Mouse (Mus musculus) left cerebral cortex, adult 8-10 months (tissue): Measurements from ENCODE around the gene Mtfp1. TPM values are rescaled to one million over a fixed set of nuclear protein-coding genes. Genes with fewer than 3 reads are reported as not detected.

ENCODE experiments used
- DNase-seq, 2 experiments: peaks; one replicate each; pipeline ENCODE4 v3.0.0; 2022; ENCODE audit warnings: low spot score in 2 of 2
- microRNA-seq, 2 experiments: library from miRNA; unstranded; fragments of <30 nt; microRNA quantifications; one replicate each; pipeline ENCODE4 v1.2.0; 2022
- total RNA-seq, 4 experiments: library from RNA; stranded (reverse); gene quantifications; 2 replicates each; pipeline ENCODE4 v1.2.4; 2022

Mtfp1 gene
- total RNA-seq, 4 experiments from 2014 or later, result 67.7 to 84.0 (median 72.4) TPM

DNA sequence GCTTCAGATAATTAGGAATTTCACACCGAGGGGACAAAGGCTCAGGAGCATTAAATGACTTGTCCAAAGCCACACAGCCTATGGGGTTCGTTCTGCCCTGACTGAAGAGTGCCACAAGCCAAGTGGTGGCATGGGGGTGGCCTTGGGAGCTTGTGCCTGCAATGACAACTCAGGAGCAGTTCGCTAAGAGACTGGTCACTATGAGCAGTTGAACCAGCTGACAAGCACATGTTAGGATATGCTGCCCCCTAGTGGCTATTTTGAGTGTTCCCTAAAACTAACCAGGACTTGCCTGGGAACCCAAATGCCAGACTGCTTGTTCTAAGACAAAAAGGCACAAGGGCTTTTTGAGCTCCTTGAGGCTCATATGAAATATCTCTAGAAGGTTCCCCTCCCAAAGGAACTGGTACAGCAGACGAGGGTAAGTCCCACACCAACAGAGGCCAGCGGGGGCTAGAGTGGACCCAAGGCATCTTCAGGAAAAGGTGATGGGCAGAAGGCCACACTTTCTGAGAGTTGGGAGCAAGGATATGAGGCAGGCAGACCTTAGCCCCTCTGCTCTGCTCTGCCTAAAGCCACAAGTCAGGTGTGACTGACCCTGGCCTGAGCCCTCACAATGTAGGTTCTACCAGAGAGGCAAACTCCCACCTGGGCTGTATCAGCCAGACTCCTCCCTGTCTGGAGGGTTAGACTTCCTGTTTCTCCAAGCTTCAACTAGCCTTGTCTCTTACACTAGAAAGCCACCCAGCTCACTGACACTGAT is 11.7 kb downstream of the Mtfp1 start:
- peak in 1 of 2 experiments; percentile 52 for DNase-seq

DNA sequence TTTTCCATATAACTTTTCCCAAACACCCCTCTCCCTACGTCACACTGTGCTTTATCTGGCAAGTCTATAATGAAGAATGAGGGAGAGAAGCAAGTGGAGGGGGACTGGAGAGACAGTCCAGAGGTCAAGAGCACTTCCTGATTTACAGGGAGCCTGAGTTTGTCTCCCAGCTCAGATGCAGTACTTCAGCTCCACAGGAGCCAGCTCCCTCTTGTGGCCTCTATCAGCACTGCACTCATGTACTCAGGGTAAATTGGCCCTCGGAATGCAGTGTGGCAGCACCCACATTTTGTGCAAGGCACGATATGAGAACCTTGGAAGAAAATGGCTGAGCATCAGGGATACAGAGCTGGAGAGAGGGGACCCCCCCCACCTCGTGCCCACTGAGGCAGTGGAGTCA is 15.0 kb downstream of the Mtfp1 start:
- DNase-seq, result peak; percentile 28 to 61

DNA sequence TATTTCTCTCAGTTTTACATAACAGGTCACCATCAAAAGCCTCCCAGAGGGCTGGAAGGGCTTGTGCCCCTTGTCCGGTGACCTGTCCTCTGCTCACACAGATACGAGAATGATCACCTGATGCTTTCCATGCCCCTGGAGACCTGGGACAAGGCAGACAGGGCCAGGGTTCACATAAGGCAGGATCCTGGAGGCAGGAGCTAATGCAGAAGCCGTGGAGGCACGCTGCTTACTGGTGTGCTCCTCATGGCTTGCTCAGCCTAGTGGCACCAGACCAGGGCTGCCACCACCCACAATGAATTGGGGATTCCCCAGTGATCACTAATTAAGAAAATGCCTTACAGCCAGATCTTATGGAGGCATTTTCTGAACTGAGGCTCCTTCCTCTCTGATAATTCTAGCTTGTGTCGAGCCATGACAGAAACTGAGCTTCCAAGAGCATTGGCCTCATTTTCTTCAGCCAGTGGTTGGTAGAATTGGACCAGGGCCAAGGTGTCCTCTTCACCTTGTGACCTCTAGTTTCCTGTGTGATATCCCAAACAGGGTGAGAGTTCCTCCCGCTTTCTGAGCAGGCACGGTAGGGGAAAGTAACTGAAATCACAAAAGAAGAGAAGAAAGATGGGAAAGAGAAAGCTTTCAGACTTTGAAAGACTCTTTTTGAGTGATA is 16.8 kb downstream of the Mtfp1 start:
- no peak for DNase-seq

DNA sequence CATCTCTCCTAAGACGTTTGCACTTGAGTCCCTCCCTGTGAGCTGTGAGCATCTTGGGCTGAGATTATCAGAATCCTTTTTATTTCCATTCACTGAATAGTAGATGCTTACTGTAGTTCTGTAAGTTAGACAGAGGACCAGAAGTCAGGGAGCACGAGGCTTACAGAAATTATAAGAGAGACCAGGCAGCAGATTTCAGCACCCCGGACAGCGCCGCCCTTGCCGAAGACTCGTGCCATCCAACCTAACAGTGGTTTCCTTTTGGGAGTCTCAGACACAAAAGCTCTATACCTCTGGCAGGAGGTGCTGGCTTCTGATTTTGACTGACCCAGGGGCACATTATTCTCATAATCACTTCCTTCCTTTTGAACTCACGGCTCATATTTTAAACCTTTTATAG is 18.6 kb downstream of the Mtfp1 start:
- DNase-seq, result no peak

DNA sequence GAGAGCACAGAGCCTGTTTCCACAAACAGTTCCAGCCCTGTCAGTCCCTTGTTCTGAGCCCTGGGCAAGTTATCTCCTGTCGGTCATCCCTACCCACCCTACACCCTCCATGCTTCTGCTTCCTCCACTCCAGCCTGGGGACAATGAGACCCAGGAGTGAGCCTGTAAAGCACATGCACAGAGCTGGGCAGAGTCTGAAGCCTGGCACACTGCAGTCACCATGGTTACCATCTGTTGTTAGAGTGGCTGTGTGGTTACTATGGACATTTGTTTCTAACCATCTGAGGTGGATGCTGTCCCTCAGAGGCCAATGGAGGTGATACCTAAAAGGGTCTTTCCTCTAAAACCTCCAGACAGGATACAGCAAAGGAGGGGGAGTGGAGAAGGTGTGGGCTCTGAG is 25.6 kb downstream of the Mtfp1 start:
- no peak for DNase-seq

DNA sequence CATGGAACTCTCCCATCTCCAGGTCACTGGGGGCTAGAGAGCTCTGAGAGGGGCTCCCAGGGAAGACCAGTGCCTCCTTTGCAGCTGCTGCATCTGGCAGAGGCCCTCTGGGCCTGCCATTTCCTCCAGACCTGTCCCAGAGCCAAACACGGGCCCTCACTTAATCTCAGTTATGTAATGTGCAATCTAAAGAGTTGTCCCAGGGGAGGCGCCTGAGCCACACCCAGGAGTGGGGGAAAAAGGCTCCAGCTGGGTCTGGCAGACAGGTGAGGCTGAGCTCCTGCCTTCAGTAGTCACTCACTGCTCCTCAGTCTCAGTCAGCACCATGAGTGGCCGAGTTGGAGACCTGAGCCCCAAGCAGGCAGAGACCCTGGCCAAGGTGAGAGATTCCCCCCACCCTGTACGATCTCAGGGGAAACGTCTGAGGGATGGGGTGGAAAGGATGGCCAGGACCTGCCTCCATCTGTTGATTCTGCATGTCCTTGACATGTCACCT is 30.6 kb downstream of the Mtfp1 start, which contains the start of gene Sec14l3:
Gene Sec14l3, plus strand, starts transcription at position 215 of the 496 bp plus-strand sequence.
- no peak for DNase-seq

DNA sequence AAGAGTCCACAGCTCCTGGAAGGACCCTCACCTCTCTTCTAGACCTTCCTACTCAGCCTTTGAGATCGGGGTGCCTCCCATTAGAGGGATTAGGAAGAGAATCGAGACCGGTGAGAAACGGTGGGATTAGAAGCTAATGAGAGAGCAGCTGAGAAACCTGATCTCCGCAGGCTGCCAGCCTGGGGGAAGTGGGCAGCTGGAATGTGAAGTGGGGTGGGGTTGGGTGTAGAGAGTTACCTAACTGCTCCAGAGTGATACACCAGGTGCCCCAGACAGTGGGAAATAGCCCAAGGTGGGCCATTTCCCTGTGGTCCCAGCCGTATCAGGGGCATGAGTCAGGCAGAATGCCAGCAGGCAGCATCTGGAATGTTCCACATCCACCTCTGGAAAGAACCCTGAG is 32.3 kb downstream of the Mtfp1 start:
- no peak for DNase-seq

DNA sequence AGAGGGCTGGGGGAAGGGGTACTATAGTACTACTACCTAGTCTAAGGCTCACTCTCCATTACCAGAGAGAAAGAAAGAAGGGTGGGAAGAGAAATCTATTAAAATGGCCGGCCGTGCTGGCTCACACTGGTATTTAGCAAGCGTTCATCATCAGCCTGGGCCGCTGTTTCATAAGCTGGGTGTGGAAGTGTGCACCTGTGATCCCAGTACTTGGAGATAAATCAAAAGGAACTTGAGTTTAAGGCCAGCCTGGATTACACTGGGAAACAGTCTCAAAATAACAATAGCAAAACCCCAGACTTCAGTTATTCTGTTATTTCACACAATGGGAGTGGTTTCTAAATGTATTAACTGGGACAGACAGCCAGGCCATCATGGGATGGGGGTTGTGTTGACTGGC is 32.7 kb downstream of the Mtfp1 start:
- DNase-seq, result no peak

DNA sequence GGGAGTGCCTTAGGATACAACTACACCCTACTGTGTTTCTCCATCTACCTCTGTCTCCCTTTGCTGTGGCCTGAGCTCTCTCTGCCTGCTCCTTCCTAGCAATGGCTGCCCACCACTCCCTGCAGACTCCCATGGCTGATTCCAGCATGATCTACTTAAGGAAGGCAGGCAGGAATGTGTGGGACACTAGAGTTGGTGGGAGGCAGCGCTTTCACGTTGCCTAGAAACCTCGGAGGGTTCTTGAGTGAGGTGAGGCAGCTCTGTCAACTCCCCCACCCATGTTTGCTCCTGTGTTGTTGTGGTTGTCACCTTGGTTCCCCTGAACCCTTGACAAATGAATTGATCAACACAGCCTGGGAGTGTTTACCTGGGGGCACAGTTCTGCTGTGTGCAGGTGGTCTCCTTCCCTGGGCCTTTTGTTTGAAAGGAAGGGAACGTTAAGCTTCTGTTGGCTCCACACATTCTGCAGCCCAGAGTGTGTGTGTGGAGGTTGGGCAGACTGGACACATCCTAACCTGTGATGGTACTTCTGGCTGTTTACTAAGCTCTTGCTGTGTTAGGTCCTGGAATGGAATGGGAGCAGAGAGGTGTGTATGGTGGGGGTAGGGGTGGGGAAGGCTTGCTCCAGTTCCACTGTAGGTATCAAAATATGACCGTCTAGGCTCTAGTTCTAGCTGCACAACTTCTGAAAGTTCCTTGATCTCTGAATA is 34.2 kb downstream of the Mtfp1 start:
- DNase-seq, result peak in 1 of 2 experiments; percentile 20

DNA sequence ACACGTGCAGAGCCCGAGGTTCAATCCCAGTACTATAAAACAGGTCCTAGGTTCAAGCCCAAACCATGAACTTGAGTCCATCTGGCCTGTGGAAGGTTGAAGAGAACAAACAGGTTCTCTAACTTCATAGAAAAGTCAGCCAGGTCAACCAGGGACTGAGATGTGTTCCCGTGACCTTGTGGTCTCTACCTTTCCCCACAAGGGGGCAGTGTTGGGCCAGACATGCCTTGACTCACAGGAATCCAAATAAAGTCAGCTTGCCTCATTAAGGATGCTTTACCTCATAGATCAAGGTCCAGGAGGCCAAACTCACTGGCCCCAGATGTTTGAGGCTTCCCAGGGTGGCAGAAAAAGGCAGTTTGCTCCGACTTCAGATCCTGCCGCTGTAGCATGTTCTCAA is 41.7 kb downstream of the Mtfp1 start:
- peak; percentile 21 to 55 for DNase-seq

DNA sequence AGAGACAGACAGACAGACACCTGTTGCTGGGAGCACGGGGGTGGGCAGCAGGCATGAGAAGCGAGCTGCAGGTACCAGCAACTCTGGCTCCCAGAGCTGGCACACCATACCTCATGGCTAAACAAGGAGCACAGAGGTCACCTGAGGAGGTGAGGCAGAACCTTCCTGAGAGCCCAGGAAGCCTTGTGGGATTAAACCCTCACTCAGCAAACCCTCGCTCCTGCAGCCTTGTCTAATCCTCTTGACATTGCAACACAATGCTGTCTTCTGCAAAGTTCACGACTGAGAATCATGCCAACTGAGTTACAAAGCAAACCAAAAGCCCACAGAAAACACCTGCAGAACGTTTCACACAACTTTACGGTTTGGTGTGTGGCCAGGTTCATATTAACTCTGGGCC is 46.8 kb downstream of the Mtfp1 start:
- no peak for DNase-seq

DNA sequence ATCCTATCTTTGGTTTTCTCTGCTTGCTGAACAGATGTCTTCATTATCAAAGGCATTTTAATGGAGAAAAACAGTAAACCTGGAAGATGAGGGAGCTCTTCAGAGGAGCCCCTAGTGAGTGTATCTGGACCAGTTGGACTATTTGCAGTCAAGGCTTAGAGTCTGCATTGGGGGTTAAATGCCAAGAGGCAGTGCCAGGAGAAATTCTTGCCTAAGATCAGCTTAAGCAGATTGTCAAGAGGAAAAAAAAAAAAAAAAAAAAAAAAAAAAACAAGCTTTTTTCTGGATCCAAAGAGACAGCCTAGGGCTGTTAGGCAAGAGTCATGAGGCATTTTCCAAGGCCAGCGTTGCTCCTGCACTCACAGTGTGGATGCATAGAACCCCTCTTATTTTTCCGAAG is 47.5 kb downstream of the Mtfp1 start:
- DNase-seq, result no peak

DNA sequence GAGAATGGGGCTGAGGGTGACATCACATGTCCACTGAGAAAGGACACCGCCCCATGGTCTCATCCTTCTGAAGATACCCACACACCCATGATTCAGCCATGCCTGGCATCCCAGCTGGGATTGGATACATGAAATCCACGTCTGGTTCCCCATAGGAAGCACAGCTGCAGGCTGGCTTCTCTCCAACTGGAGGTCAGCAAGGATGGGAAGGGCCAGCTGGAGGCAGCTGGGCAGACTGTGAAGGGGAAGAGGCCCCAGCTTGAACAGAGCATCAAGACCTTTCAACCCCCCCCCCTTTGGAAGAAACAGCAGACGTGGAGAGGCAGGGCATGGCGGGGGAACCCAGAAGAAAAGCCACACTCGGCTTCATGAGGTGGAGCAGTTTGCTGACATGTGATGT is 48.7 kb downstream of the Mtfp1 start:
- DNase-seq, result no peak

DNA sequence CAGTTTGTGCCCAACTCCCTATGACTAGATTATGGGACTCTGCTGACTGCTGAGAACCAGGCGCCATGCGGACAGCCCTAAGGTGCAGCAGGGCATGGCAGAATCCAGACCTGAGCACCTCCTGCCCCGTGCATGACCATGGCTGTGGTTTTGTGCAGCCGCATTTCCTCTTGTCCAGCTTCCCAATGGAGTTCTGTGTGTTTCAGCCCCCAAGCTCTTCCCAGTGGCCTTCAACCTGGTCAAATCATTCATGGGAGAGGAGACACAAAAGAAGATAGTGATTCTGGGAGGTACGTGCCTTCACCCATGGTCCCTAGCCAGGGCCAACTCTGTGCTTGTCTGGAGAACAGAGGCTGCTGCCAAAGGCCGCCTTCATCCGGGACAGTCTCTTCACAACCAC is 52.2 kb downstream of the Mtfp1 start:
- DNase-seq, result no peak

Small RNAs within 50 kb of the gene (microRNA-seq; reads per million reads assigned to microRNA genes)
- 2.7 to 3.3 reads per million in 2 experiments for gene Mir3060

Other genes starting within 250 kb of the Mtfp1 start
- gene Osbp2, start 231.5 kb downstream of the Mtfp1 start, total RNA-seq, result 100 to 1,000 TPM; 105 to 126 (median 115) TPM
- gene 4921536K21Rik, start 200.3 kb downstream of the Mtfp1 start, total RNA-seq, result under 1 TPM; 0.21 to 0.86 (median 0.57) TPM
- gene Dusp18, start 200.2 kb downstream of the Mtfp1 start, total RNA-seq, result 10 to 100 TPM; 17.5 to 19.6 (median 18.1) TPM
- 10 to 100 TPM; 17.3 to 20.6 (median 19.9) TPM for gene Slc35e4, start 180.8 kb downstream of the Mtfp1 start, total RNA-seq
- 10 to 100 TPM; 17.0 to 37.4 (median 23.1) TPM for gene Tcn2, start 163.3 kb downstream of the Mtfp1 start, total RNA-seq
- gene Pes1, start 131.5 kb downstream of the Mtfp1 start, total RNA-seq, result 10 to 100 TPM; 38.5 to 47.9 (median 41.2) TPM
- gene 4930556J24Rik, start 118.7 kb downstream of the Mtfp1 start, total RNA-seq, result not detected
- 10 to 100 TPM; 11.1 to 12.4 (median 12.1) TPM for gene Gal3st1, start 111.8 kb downstream of the Mtfp1 start, total RNA-seq
- 1 to 10 TPM in 1 of 4 experiments, under 1 TPM in 3; 0.23 to 1.0 (median 0.37) TPM for gene Sec14l4, start 64.0 kb downstream of the Mtfp1 start, total RNA-seq
- gene Sec14l3, start 30.6 kb downstream of the Mtfp1 start, total RNA-seq, result 1 to 10 TPM; 1.0 to 1.7 (median 1.4) TPM
- gene Sec14l2, start 28.0 kb upstream of the Mtfp1 start, total RNA-seq, result 10 to 100 TPM; 35.3 to 36.8 (median 36.4) TPM
- 10 to 100 TPM; 24.8 to 35.0 (median 31.1) TPM for gene Rnf215, start 39.8 kb upstream of the Mtfp1 start, total RNA-seq
- gene Ccdc157, start 64.8 kb upstream of the Mtfp1 start, total RNA-seq, result 10 to 100 TPM; 19.3 to 21.1 (median 19.9) TPM
- 10 to 100 TPM; 57.1 to 70.2 (median 61.6) TPM for gene Sf3a1, start 64.9 kb upstream of the Mtfp1 start, total RNA-seq
- gene Tbc1d10a, start 91.3 kb upstream of the Mtfp1 start, total RNA-seq, result 10 to 100 TPM; 24.1 to 33.2 (median 28.3) TPM
- gene Castor1, start 122.8 kb upstream of the Mtfp1 start, total RNA-seq, result 1 to 10 TPM; 3.1 to 5.9 (median 4.4) TPM
- gene Osm, start 141.0 kb upstream of the Mtfp1 start, total RNA-seq, result under 1 TPM in 2 of 4 experiments, not detected in 2; 0.53 to 0.55 TPM
- 1 to 10 TPM in 1 of 4 experiments, under 1 TPM in 3; 0.66 to 1.3 (median 0.94) TPM for gene Lif, start 162.1 kb upstream of the Mtfp1 start, total RNA-seq